Mouse (Mus musculus): Measurements from ENCODE around the gene Cd300lb.

DNA sequence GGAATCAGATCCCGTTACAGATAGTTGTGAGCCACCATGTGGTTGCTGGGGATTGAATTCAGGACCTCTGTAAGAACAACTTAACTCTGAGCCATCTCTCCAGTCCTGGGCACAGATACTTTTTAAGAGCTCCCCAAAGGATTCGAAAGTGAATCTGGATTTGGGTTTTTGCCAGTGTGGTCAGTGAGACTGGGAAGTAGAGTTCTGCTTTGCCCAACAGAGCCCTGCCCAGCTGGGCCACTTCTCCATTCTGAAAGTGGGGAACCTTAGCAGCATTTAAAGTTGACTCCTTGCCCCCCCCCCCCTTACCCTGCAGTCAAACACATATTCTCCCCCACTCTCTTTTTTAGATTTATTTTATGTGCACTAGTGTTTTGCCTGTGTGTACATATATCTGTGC is 54.5 kb downstream of the Cd300lb start:
- no peak for TF ChIP-seq CTCF (IDR thresholded peaks at IDR 0.05; ENCODE audit: borderline replicate concordance, control insufficient read depth, extremely low read depth, insufficient read depth, low read length, poor library complexity)
- no peak for TF ChIP-seq POLR2A (IDR thresholded peaks at IDR 0.05; ENCODE audit: control insufficient read depth, extremely low read depth, insufficient read depth, low read length, poor library complexity)
